Mouse (Mus musculus): ENCODE measurements around the gene Insyn1. TPM values are rescaled to one million over a fixed set of nuclear protein-coding genes. Genes with fewer than 3 reads are reported as not detected.

Gene Insyn1
- polyA plus RNA-seq, 1 experiment from 2014 or later, result 0.74 TPM

DNA sequence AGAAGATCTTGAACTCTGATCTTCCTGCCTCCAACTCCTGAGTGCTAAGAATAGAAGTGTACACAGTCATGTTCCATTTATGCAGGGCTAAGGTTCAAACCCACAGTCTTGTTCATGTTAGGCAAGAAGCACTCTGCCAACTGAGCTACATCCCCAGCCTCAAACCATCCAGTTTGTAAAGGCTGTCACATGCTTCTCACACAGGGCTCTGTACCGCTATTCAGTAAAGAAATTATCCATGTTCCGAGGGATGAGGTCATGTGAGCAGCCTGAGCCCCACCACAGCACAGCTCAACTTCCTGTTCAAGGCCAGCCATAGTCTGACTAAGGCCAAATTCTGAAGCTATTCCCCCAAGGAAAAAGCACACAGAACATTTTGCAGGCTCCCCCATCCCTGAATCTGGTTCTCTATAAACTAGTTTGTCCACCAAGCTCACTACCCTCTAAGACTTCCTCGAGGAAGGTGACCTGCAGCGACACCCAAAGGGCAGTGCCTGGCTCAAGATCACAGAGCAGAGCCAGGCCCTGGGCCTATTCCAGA, 33.5 kb downstream of the Insyn1 start:
- no peak for ATAC-seq (ENCODE audit: low read depth)
- no peak overlapping the region for H3K9ac ChIP-seq (ENCODE audit: low read length)
- no peaks in the 10 kb centered on the region for H3K27me3 ChIP-seq (ENCODE audit: control insufficient read depth, insufficient read depth, low read depth, low read length)
- no peaks in the 10 kb centered on the region for H3K4me1 ChIP-seq (replicated peaks; ENCODE audit: control insufficient read depth, insufficient read depth, low read length)
- no peak overlapping the region for H3K4me3 ChIP-seq (ENCODE audit: low read length)
- H3K36me3 ChIP-seq (ENCODE audit: control insufficient read depth, insufficient read depth, low read length), result no peaks in the 10 kb centered on the region
- H3K9me3 ChIP-seq (ENCODE audit: control insufficient read depth, low read length), result no peaks in the 10 kb centered on the region
- no peak overlapping the region for H3K4me2 ChIP-seq (ENCODE audit: low read depth, low read length)
- H3K27ac ChIP-seq (ENCODE audit: low read length), result no peak overlapping the region
- 53% methylated on average over 4 of the region's 4 CpGs for WGBS

DNA sequence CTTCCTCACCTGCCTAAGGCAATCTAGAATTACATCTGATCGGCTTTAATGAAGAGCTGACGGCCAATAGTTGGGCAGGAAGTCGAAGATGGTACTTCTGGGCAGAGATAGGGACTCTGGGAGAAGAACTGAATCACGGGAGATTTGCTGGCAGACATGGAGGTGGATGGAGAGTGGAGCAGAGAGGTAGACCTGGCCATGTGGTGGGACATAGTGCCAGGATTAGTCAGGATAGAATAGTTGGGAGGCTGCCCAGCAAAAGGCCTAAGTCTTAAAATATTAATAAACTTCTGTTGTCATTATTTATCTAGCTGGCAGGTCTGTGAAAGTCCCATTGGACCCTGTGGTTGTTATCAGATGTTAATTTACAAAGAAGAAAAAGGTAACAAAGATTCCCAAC, 36.7 kb downstream of the Insyn1 start:
- peaks cover 3% of the 10 kb centered on the region for H3K36me3 ChIP-seq (ENCODE audit: control insufficient read depth, insufficient read depth, low read length)
- WGBS, result 84% methylated on average over 4 of the region's 4 CpGs

GRCm38 (mm10) chr9:58527841-58528240, 39.4 kb downstream of the Insyn1 start:
- Histone ChIP-seq H3K9me3 (ENCODE audit: control insufficient read depth, low read length) (no peaks in the 10 kb centered on the region), H3K9ac (ENCODE audit: low read length) (no peak overlapping the region), H3K4me3 (ENCODE audit: low read length) (no peak overlapping the region), H3K4me1 (replicated peaks; ENCODE audit: control insufficient read depth, insufficient read depth, low read length) (no peaks in the 10 kb centered on the region), H3K27ac (ENCODE audit: low read length) (no peak overlapping the region), H3K4me2 (ENCODE audit: low read depth, low read length) (no peak overlapping the region), H3K36me3 (ENCODE audit: control insufficient read depth, insufficient read depth, low read length) (peaks cover 5% of the 10 kb centered on the region), H3K27me3 (ENCODE audit: control insufficient read depth, insufficient read depth, low read depth, low read length) (no peaks in the 10 kb centered on the region)
- WGBS, result 81% methylated on average over 4 of the region's 4 CpGs
- no peak for ATAC-seq (ENCODE audit: low read depth)

More for the DNA sequence above, 36.7 kb downstream of the Insyn1 start:
- H3K9me3 ChIP-seq (ENCODE audit: control insufficient read depth, low read length), result no peaks in the 10 kb centered on the region
- H3K27ac ChIP-seq (ENCODE audit: low read length), result no peak overlapping the region
- H3K4me1 ChIP-seq (replicated peaks; ENCODE audit: control insufficient read depth, insufficient read depth, low read length), result no peaks in the 10 kb centered on the region
- H3K27me3 ChIP-seq (ENCODE audit: control insufficient read depth, insufficient read depth, low read depth, low read length), result no peaks in the 10 kb centered on the region
- no peak overlapping the region for H3K4me3 ChIP-seq (ENCODE audit: low read length)
- H3K4me2 ChIP-seq (ENCODE audit: low read depth, low read length), result no peak overlapping the region
- no peak overlapping the region for H3K9ac ChIP-seq (ENCODE audit: low read length)
- no peak for ATAC-seq (ENCODE audit: low read depth)

GRCm38 (mm10) chr9:58530407-58530806, 42.0 kb downstream of the Insyn1 start:
- H3K4me1 ChIP-seq (replicated peaks; ENCODE audit: control insufficient read depth, insufficient read depth, low read length), result no peaks in the 10 kb centered on the region
- ATAC-seq (ENCODE audit: low read depth), result no peak
- H3K27me3 ChIP-seq (ENCODE audit: control insufficient read depth, insufficient read depth, low read depth, low read length), result no peaks in the 10 kb centered on the region
- no peak overlapping the region for H3K9ac ChIP-seq (ENCODE audit: low read length)
- H3K4me2 ChIP-seq (ENCODE audit: low read depth, low read length), result no peak overlapping the region
- peaks cover 5% of the 10 kb centered on the region for H3K36me3 ChIP-seq (ENCODE audit: control insufficient read depth, insufficient read depth, low read length)
- H3K9me3 ChIP-seq (ENCODE audit: control insufficient read depth, low read length), result no peaks in the 10 kb centered on the region
- WGBS, result 86% methylated on average over 13 of the region's 13 CpGs
- no peak overlapping the region for H3K4me3 ChIP-seq (ENCODE audit: low read length)
- H3K27ac ChIP-seq (ENCODE audit: low read length), result no peak overlapping the region

- H3K27me3 ChIP-seq (ENCODE audit: control insufficient read depth, insufficient read depth, low read depth, low read length), result no peaks in the 10 kb centered on the region
- H3K4me2 ChIP-seq (ENCODE audit: low read depth, low read length), result no peak overlapping the region
- H3K9me3 ChIP-seq (ENCODE audit: control insufficient read depth, low read length), result no peaks in the 10 kb centered on the region
- H3K4me3 ChIP-seq (ENCODE audit: low read length), result no peak overlapping the region
- no peaks in the 10 kb centered on the region for H3K4me1 ChIP-seq (replicated peaks; ENCODE audit: control insufficient read depth, insufficient read depth, low read length)
- peaks cover 11% of the 10 kb centered on the region for H3K36me3 ChIP-seq (ENCODE audit: control insufficient read depth, insufficient read depth, low read length)
- no peak for ATAC-seq (ENCODE audit: low read depth)
- no peak overlapping the region for H3K27ac ChIP-seq (ENCODE audit: low read length)
- WGBS, result 83% methylated on average over 4 of the region's 4 CpGs
- H3K9ac ChIP-seq (ENCODE audit: low read length), result no peak overlapping the region
Measured at GRCm38 (mm10) chr9:58532236-58532635, 43.8 kb downstream of the Insyn1 start.

- Histone ChIP-seq H3K27me3 (ENCODE audit: control insufficient read depth, insufficient read depth, low read depth, low read length) (no peaks in the 10 kb centered on the region), H3K4me2 (ENCODE audit: low read depth, low read length) (no peak overlapping the region), H3K9ac (ENCODE audit: low read length) (no peak overlapping the region), H3K4me1 (replicated peaks; ENCODE audit: control insufficient read depth, insufficient read depth, low read length) (no peaks in the 10 kb centered on the region), H3K27ac (ENCODE audit: low read length) (no peak overlapping the region), H3K36me3 (ENCODE audit: control insufficient read depth, insufficient read depth, low read length) (peaks cover 13% of the 10 kb centered on the region), H3K9me3 (ENCODE audit: control insufficient read depth, low read length) (no peaks in the 10 kb centered on the region), H3K4me3 (ENCODE audit: low read length) (no peak overlapping the region)
- no peak for ATAC-seq (ENCODE audit: low read depth)
- WGBS, result 80% methylated on average over 6 of the region's 6 CpGs
Measured at GRCm38 (mm10) chr9:58533322-58533721, 44.9 kb downstream of the Insyn1 start.

GRCm38 (mm10) chr9:58534766-58535165, 46.4 kb downstream of the Insyn1 start:
- Histone ChIP-seq H3K4me2 (ENCODE audit: low read depth, low read length) (no peak overlapping the region), H3K4me3 (ENCODE audit: low read length) (no peak overlapping the region), H3K9ac (ENCODE audit: low read length) (no peak overlapping the region), H3K27ac (ENCODE audit: low read length) (no peak overlapping the region), H3K27me3 (ENCODE audit: control insufficient read depth, insufficient read depth, low read depth, low read length) (no peaks in the 10 kb centered on the region), H3K4me1 (replicated peaks; ENCODE audit: control insufficient read depth, insufficient read depth, low read length) (no peaks in the 10 kb centered on the region), H3K36me3 (ENCODE audit: control insufficient read depth, insufficient read depth, low read length) (peaks cover 17% of the 10 kb centered on the region), H3K9me3 (ENCODE audit: control insufficient read depth, low read length) (no peaks in the 10 kb centered on the region)
- ATAC-seq (ENCODE audit: low read depth), result peak; percentile 61; the same call in 1 of the 2 replicates
- 48% methylated on average over 1 of the region's 1 CpGs for WGBS

DNA sequence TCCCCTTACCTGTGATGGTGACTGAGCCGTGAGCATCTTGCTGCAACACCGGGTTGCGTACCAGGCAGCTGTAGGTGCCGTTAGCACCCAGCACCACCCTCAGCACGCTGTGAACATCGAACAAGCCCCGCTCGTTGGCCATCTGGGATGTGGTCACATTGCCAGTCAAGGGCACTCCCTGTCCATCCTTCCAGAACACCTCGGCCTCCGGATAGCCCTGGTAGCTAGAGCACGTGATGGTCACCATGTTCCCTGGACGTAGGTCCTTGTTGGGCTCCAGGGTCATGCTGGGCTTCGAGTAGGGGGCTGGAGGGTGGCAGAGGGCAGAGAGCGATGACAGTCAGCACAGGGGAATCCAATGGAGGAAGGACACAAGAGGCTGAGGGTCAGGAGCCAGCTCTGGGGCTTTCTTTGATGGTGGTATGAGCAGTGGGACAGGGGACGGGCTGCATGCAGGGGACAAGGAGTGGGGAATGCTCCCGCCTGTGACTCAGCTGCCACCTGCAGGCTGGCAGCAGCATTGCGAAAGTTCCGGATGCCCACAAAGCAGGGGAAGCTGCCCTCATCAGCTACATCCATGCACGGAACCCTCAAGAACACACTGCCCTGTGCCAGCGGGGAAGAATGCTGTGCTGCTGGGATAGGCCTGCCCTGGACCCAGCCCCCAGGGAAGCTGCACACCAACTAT, 47.2 kb downstream of the Insyn1 start:
- Histone ChIP-seq H3K4me2 (ENCODE audit: low read depth, low read length) (no peak overlapping the region), H3K4me3 (ENCODE audit: low read length) (no peak overlapping the region), H3K27ac (ENCODE audit: low read length) (no peak overlapping the region), H3K4me1 (replicated peaks; ENCODE audit: control insufficient read depth, insufficient read depth, low read length) (no peaks in the 10 kb centered on the region), H3K9ac (ENCODE audit: low read length) (no peak overlapping the region), H3K27me3 (ENCODE audit: control insufficient read depth, insufficient read depth, low read depth, low read length) (no peaks in the 10 kb centered on the region), H3K36me3 (ENCODE audit: control insufficient read depth, insufficient read depth, low read length) (peaks cover 14% of the 10 kb centered on the region; the same call in 1 of the 2 replicates), H3K9me3 (ENCODE audit: control insufficient read depth, low read length) (no peaks in the 10 kb centered on the region)
- 75% methylated on average over 20 of the region's 20 CpGs for WGBS
- ATAC-seq (ENCODE audit: low read depth), result no peak

DNA sequence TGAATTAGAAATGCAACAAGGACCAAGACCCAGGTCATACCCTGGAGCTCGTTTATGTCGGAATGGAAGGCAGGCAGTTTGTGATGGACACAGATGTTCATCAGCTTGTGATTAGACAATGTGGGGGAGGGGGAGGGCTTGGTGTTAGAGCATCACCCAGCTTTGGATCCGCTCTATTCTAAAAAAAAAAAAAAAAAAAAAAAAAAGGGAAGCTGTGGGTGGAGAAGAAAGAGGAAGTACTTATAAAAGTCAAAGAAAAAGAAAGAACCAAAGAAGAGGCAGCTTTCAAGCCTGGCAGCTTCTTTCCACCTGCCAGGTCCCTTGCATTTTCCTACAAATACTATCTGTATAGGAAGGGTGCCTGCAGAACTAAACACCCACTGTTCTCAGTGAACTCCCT, 49.4 kb downstream of the Insyn1 start:
- Histone ChIP-seq H3K4me2 (ENCODE audit: low read depth, low read length) (no peak overlapping the region), H3K27ac (ENCODE audit: low read length) (no peak overlapping the region), H3K9me3 (ENCODE audit: control insufficient read depth, low read length) (no peaks in the 10 kb centered on the region), H3K9ac (ENCODE audit: low read length) (no peak overlapping the region), H3K27me3 (ENCODE audit: control insufficient read depth, insufficient read depth, low read depth, low read length) (no peaks in the 10 kb centered on the region), H3K36me3 (ENCODE audit: control insufficient read depth, insufficient read depth, low read length) (peaks cover 13% of the 10 kb centered on the region; the same call in 1 of the 2 replicates), H3K4me3 (ENCODE audit: low read length) (no peak overlapping the region), H3K4me1 (replicated peaks; ENCODE audit: control insufficient read depth, insufficient read depth, low read length) (peaks cover 13% of the 10 kb centered on the region)
- WGBS, result 77% methylated on average over 3 of the region's 3 CpGs
- ATAC-seq (ENCODE audit: low read depth), result no peak
